Mouse (Mus musculus) c-Kit-positive CD71-negative TER-119-negative erythroid progenitor cells, embryonic 14.5 days (primary cell): ENCODE data around the gene Uvrag.
A peak's percentile ranks its signal among the peaks of the same experiment; 100 is the strongest.
"Not testable (repeated sequence)": the region's sequence is repeated elsewhere in the genome, so short reads cannot be mapped to it uniquely, and the experiment has no call there.

Experiments used
- DNase-seq: peaks from one replicate; pipeline ENCODE4 v3.0.0-alpha.2; 2013; ENCODE audit warnings: low read depth

Uvrag gene

DNA sequence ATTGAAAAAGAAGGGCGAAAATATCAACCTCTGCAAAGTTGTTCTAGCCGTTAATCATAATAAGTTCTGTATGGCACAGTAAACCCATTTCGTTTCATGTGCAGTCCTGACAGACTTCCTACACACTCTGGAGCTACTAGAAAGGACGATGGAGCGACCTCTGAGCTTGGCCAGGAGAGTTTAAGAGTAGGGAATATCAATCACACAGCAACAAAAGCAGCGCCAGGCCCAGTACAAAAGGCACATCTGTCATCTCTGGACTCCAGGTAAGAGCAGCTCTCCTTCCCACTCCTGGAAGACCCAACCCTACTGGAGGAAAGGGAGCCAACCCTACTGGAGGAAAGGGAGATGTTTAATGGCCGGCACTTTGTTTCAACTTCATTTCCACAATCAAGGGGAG lies 43.2 kb downstream of the Uvrag start:
- no peak for DNase-seq

DNA sequence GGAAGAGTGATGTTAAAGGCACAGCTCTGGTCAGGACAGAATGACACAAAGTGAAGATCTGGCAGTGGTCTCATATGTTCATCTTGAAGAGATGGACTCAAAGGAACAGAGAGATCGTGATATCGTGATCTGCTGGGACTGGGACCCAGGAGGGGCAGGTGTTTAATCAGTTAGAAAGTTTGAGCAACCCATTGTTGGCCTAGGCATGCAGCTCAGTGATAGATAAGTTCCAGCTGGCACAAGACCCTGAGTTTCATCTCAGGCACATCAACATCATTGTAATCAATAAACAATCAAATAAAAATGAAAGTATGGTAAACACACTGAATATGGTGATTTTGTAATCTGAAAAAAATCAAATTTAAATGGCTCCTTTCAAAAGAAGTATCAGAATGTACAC lies 43.8 kb downstream of the Uvrag start:
- no peak for DNase-seq

DNA sequence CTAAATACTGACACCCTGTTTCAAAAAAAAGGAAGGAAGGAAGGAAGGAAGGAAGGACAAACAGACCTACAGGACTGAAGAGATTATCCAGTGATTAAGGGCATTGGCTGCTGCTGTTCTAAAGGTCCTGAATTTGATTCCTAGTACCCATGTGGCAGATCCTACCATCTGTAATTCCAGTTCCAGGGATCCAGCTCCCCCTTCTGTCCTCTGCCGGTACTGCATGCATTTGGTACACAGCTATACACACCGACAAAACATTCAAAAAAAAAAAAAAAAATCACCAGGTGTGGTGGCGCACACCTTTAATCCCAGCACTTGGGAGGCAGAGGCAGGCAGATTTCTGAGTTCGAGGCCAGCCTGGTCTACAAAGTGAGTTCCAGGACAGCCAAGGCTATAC lies 45.8 kb downstream of the Uvrag start:
- no peak for DNase-seq

DNA sequence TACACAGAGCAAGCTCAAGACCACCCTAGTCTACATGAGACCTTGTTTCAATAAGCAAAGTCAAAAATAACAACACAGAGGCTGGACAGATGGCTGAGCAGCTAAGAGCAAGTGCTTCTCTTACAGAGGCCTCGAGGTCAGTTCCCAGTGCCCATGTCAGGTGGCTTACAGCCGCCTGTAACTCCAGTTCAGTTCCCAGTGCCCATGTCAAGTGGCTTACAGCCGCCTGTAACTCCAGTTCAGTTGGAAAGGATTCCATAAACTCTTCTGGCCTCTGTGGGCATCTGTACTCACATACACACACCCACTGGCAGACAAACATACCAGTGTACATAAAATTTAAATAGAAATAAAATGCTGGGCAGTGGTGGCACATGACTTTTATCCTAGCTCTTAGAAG lies 46.6 kb downstream of the Uvrag start:
- no peak for DNase-seq

DNA sequence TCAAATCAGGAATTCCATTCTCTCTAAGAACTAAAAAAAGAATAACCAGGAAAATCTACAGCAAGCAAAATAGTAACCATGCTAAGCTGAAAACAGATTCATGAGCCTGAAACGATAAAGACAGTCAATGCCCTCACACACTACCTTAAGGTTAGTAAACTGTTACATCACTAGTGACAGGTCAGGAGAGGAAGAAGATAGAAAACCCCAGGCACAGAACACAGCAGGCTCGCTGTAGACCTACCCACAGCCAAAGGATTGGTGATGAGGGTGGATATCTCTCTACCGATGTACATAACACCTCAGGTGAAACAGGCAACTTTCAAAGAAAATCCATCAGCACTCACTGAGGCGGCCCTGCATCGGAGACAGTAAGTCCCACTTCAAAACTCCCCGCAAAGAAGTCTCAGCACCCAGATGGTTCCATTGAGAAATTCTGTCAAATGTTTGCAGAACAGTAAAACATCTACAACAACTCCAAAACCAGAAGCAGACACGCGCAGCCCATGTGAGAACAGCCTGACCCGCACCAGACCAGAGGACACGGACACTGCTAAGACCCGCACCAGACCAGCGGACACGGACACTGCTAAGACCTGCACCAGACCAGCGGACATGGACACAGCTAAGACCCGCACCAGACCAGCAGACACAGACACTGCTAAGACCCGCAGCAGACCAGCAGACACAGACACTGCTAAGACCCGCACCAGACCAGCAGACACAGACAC lies 48.9 kb downstream of the Uvrag start:
- DNase-seq = no peak

DNA sequence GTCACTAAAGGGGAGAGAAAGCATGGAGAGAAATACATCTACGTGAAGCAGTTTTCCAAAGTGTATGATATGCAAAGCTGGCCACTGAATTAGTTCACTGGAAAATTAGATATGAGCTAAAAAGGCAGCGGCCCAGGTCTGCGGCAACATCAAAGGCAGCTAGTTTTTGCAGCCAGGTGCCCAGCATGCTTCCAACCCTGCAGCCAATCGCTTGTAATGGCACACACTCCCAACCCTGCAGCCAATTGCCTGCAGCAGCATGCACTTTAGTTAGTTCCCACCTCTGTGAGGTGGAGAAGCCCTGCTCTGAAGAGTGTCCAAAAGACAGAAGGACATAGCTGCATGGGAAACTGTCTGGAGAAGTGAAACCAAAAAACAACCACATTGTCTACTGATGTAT lies 51.2 kb downstream of the Uvrag start:
- no peak for DNase-seq

DNA sequence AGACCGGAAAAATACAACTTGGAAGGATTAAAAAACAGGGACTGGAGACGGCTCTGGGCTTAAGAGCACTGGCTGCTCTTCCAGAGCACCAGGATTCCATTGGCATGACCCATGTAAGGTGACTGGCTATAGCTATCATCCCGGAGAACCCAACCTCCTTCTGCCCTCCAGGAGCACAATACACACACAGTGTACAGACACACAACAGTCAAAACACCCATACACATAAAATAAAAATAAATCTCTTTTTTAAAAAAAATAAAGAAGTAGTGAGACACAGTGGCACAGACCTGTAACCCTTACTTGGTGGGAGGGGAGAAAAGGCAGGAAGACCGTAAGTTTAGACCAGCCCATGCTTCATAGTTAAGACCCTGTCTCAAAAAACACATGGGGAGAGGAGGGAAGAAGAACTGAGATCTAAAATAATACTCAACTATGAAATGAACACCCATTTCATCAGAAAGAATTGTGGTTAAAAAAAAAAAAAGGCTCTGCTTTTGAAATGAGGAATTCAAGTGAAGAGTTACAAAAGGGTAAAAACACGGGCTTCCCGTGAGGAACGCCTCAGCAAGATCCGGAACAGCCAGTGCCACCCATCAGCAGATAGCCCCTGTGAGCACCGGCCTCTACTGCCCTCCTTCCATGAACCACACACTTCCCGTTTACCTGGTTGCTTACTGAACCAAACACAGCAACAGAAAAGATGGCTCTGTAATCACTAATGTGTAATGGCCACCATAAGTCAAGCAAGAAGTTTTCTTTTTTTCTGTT lies 52.2 kb downstream of the Uvrag start:
- no peak for DNase-seq

DNA sequence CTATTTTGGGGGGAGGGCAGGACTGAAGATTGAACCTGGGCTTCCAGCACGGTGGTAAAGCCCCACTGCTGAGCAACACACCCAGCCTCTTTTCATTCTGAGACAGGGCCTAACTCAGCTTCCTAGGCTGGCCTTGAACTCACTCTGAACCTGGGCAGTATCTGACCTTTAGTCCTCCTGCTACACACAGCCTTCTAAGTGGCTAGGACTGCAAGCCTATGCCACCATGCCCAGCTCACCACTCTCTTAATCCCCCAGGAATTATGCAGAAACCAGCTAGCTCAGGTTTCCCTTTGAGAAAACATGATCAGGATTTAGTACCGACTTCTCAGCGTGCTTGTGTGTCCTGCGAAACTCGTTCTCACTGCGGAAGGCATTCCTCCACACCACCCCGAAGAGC lies 53.4 kb downstream of the Uvrag start:
- no peak for DNase-seq

DNA sequence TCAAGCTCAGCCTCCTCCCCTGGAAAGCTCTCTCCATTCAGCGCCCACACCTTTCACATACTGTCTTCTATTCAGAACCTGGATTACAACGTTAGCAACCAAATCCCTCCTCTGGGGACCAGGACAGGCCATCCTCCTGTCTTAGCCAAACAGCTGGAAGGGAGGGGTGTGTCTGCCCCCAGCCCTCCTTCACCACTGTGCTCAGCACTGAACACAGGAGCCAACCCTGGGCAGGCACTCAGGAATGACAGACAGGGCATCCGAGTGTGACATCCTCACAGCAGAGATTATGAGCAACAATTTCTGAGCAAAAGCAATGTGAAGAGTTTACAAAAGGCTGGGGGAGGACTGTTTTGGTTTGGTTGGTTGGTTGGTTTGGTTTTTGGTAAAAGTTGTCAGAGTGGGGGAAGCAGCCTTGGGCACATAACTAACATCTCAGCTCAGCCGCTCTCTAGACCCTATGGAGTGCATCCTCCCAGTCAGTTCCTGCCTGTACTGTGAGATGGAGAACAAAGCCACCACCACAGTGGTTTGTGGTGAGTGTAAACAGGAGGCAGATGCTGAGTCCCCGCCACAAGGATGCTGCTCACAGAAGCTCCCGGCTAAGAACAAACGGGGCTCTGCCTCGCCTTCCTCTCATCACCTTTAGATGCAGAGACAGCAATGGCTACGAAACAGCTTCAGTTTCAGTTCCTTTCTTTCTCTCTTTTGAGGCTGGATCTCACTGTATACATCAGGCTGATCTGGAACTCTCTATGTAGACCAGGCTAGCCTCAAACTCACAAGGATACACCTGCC lies 54.1 kb downstream of the Uvrag start:
- DNase-seq = no peak

DNA sequence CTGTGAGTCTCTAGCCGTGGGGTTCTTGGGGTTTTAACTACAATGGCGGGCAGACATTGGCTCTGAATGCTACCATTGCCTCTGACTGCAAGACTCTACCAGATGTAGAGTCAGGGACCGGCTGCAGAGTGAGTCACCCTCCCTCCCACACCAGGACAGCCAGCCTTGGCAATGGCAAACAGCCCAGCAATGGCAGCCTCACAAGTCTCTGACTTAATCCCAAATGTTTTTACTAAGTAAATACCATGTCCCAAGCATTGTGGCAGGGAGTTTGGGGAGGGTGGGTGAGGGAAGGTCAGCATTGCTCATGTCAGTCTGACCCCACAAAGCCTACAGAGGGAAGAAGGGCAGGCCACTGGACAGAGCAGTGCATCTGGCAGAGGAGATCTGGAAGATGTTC lies 55.7 kb downstream of the Uvrag start:
- no peak for DNase-seq

DNA sequence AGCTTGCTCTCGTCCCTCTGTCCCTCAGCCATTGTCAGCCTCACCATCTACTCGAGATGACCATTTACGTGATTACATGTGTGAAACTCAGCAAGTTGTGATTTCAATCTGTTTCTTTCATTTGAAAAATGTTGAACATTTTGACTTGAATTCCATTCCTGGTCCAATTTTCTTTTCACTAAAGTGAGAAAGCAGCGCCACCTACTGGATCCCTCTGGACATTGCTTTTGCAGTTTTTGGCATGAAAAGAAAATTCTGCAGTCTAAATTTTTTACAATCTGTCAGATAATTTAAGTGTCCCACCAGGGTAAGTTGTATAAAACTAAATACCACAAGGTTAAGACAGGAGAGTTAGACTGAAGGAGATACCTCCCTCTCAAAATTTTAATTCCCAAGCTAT lies 61.4 kb downstream of the Uvrag start:
- DNase-seq = peak; percentile 50

DNA sequence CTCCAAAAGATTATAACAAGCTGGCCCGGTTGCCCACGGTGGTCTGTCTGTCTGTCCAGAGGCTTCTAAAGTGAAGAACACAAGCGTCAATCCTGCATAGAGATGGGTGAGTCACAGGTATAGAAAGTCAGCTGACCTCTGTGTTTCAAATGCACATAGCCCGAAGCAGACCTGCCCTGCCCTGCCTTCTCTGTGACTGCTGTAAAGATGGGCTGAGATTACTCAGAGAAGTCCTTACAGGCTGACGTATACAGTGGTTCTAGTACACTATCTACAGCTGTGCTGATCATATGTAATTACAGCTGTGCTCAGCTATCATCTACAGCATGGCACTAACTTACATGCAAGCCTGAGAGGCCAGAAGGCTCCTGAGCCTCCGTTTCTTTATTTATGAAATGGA lies 62.1 kb downstream of the Uvrag start:
- DNase-seq = no peak

DNA sequence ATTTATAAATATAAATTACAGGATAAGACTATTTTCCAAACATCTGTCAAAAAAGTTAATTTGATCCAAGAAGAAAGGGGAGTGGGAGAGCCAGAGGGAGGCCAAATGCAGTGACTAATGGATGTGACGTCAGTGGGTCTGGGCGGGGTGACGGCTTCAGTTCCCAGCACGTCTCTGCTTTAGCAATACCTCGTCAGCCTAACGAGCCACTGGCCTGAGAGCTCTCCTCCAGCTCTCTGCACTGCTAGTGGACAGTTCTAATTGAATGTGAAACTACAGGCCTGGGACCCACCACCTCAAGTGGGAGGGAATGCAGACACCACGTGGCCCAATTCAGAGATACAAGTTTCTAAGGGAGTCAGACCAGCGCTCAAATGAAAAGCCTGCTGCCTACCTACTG lies 63.7 kb downstream of the Uvrag start:
- DNase-seq = no peak

DNA sequence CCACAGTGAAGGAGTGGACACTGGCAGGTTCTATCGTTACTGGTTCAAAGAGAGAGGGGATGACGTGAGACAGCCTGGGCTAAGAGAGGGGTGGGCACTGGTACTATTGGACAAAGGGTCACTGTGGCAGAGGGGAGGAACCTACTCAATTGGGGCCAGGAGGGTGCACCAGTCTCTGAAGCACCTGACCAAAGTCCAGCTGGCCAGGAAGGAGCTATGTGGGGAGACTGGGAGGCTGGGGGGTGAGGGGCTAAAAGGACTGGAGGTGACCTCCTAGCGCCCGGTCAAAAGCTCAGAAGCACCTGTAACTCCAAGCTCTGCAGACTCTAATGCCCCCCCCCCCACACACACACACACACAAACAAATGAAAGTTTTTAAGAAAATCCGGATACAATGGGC lies 65.8 kb downstream of the Uvrag start:
- no peak for DNase-seq

DNA sequence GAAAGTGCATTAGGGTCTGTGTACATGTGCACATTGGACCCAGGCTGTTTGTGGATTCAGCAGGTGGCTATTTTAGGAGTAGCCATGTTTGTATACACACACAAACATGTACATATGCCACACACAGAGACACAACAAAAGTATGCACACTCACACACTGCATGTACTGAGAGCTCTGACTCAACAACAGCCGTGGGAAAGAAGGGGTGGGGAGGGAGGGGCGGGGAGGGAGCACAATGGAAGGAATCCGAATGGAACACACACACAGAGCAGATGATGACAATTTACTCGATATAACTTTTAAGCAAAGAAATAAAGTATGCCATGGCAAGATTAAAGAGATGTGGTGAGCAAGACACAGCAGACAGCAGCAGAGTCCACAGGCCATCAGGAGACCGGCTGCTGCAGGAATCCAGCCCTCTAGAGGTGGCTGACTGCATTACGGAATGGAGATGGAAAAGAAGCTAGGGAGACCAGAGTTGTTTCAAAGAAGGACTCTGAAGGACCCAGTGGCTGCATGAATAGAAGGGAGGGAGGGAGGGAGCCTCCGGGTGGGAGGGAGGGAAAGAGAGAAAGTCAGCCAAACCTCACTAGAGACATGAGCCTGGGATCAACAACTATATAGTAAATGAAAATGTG lies 67.1 kb downstream of the Uvrag start:
- no peak for DNase-seq

DNA sequence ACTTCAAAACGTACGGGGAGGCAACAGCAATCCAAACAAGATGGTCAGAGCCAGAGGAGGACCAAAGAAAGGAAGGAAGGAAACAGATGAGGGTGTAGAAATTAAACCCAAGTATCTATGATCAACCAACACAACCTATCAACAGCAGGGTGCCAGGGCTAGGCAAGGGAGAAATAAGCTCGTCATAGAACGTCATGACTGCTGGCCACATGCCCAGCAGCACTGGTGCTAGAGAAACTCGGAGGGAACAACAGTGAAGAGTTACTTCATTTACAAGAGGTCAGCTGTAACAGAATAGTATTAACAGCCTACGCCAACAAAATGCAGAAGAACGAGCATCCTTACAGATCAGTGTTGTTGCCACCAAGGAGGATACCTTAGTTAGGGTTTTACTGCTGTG lies 73.2 kb downstream of the Uvrag start:
- DNase-seq = no peak

DNA sequence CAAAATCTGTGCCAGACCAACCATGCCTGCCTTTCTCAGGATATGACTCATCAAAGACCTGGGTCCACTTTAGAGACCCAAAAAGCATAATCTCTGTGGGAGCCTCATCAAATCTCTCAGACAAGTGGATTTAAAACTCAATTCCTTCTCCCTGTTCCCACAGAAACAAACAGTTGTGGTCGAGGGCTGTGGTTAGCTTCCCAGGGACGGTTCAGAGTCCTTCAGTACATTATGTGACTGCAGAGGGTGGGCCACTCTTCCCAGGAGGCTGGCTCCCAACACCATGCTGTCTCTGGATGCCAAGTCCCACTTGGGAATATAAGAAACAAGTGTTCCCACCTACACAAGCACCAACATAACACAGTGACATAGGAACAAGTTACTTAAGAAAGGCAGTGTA lies 75.0 kb downstream of the Uvrag start:
- DNase-seq = no peak

DNA sequence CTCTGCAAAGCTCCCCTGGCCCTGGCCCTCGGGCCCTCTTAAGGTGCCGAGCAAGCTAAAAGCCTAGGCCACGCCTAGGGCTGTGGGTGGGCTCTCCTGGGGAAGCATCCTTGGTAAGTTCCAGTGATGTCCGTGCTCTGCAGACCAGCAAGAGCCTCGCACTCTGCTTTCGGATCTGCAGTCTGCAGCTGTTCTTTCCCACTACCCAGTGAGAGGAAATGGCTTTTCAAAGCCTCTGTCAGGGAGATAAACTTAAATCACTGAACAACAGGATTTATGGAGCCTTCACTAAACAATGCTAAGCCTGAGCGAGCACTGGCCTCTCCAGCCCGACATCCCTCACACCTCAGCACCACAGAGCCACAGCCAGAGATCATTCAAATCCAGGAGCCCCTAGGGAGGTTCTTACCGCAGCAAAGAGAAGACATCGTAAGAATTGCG lies 75.5 kb downstream of the Uvrag start:
- DNase-seq = no peak

DNA sequence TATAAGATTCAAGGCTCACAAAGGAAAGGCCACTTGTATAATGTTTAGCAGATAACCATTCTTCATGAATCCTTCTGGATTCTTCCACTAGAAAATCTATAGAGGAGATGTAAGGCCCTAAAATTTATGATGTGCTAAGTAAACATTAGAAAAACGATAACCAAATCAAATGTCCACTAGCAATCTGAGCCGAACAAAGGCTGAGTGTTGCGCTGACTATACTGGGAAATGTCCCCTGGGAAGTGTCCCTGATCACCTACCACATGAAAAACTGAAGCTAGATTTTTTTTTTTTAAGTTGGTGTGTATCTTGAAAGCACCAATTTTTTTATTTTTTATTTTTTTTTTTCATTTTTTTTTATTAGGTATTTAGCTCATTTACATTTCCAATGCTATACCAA lies 76.1 kb downstream of the Uvrag start:
- DNase-seq = no peak

DNA sequence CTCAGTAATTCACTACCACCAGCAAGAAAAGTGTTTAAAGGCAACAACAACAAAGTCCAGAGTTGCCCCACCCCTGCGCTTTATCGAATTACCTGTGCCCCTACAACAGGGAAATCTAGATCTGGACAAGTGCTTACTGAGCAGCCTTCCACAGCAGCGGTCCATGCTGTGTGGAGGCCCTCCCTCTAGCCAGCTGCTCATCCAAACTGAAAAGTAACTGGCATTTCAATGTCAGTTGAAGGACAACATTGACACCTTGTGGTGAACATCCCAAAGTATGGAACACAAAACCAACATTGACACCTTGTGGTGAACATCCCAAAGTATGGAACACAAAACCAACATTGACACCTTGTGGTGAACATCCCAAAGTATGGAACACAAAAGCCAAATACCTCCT lies 78.7 kb downstream of the Uvrag start:
- DNase-seq = not testable (repeated sequence)

DNA sequence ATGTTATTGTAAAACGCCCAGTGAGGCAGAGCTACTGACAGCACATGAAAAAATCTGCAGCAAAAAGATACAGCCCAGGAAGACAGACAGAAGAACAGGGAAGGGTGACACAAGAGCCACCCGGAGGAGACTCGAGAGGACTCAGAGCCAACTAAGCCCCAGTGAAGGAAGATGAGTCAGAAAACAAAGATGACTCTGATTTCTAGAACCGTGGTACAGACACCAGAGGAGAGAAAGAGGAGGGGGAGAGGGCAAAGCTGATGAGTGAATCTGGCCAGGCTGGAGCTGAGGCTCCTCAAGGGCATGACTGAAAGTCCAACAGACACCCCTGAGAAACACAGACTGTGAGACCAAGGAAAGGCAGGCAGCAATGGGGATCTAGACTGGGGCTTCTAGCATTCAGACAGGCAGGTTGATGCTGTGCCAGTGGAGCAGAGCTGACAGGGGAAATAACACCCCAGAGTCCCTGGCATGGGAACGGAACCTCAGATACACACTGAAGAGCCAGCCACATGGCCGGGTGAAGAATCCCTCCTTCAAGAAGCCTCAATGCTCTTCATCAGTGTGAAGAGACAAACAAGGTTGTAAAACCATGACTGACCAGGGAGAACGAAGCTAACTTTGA lies 79.8 kb downstream of the Uvrag start:
- DNase-seq = no peak

DNA sequence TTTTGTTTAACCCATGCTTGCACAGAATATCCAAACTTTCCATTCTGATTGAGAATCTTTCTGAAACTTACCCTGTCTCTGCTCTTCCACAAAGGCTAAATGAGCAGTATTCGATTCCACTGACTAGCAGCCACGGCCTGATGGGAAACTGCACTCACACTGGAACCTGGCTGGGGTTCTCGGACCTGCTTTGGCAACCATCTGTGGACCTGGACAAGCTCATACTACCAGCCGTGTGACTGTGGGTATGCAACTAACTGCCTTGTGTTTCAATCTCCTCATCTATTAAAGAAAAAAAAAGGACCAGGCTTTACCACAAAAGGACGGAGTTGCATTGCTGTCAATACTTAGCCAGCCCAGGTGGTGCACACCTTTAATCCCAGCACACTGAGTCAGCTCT lies 80.5 kb downstream of the Uvrag start:
- DNase-seq = no peak
